Mouse (Mus musculus) left cerebral cortex, adult 2 months (tissue): ENCODE data around the gene Haus5. TPM values are rescaled to one million over a fixed set of nuclear protein-coding genes. Genes with fewer than 3 reads are reported as not detected.
A peak's percentile ranks its signal among the peaks of the same experiment; 100 is the strongest.

Experiments
- DNase-seq, 2 experiments: peaks; one replicate each; pipeline ENCODE4 v3.0.0; 2021 to 2022; ENCODE audit warnings: low spot score in 2 of 2, mixed read lengths in 1 of 2; ENCODE audit errors: extremely low spot score in 1 of 2
- H3K27ac ChIP-seq: fragments of 200-600 bp; 2 replicates; pipeline ENCODE4 v1.8.1; 2022
- H3K4me3 ChIP-seq: fragments of 200-600 bp; 2 replicates; pipeline ENCODE4 v1.8.1; 2022
- CTCF ChIP-seq: fragments of 200-600 bp; IDR thresholded peaks from 2 replicates; pipeline ENCODE4 v1.8.1; 2022; ENCODE audit warnings: antibody characterized with exemption, mild to moderate bottlenecking, moderate library complexity
- intact Hi-C: fragments of 180-260 bp; cut with DNase I; formaldehyde crosslinking; loops from one replicate; pipeline ENCODE4 v1.15.1; 2025
- total RNA-seq, 2 experiments: library from RNA; stranded (reverse); gene quantifications; 2 replicates each; pipeline ENCODE4 v1.2.3; 2021

Gene Haus5
- total RNA-seq, 2 experiments from 2014 or later, result 4.7 to 5.2 TPM

GRCm38 (mm10) chr7:30618658-30619057, 46.1 kb downstream of the Haus5 start:
- DNase-seq, result no peak
- no peak for TF ChIP-seq CTCF
- intact Hi-C loops, result no loop called here
- H3K27ac ChIP-seq, result no peak overlapping the region
- H3K4me3 ChIP-seq, result no peak overlapping the region

- no peak for TF ChIP-seq CTCF
- Histone ChIP-seq H3K27ac (no peak overlapping the region), H3K4me3 (no peak overlapping the region)
- intact Hi-C loops, result no loop called here
- no peak for DNase-seq
Observed at GRCm38 (mm10) chr7:30615049-30615760, 49.6 kb downstream of the Haus5 start.

- H3K27ac ChIP-seq, result no peak overlapping the region
- DNase-seq, result no peak
- peak; percentile 32 for TF ChIP-seq CTCF
- no peak overlapping the region for H3K4me3 ChIP-seq
- intact Hi-C loops, result no loop called here
Observed at GRCm38 (mm10) chr7:30614454-30614853, 50.3 kb downstream of the Haus5 start.

- H3K27ac ChIP-seq, result no peak overlapping the region
- intact Hi-C loops, result no loop called here
- no peak overlapping the region for H3K4me3 ChIP-seq
- TF ChIP-seq CTCF, result peak; percentile 82
- peak; percentile 42 to 46 for DNase-seq
Observed at GRCm38 (mm10) chr7:30613529-30614112, 51.2 kb downstream of the Haus5 start.

GRCm38 (mm10) chr7:30612654-30613402, 52.0 kb downstream of the Haus5 start, which contains the start of gene Upk1a:
Upk1a (minus strand) TSS chr7:30612847.
- H3K4me3 ChIP-seq, result no peak within 1 kb of the TSS
- no peak for DNase-seq
- no peak for TF ChIP-seq CTCF
- intact Hi-C loops, result no loop called here
- no peak within 1 kb of the TSS for H3K27ac ChIP-seq

GRCm38 (mm10) chr7:30610043-30610442, 54.8 kb downstream of the Haus5 start:
- intact Hi-C loops, result no loop called here
- TF ChIP-seq CTCF, result no peak
- Histone ChIP-seq H3K27ac (no peak overlapping the region), H3K4me3 (no peak overlapping the region)
- DNase-seq, result no peak

GRCm38 (mm10) chr7:30608476-30608875, 56.3 kb downstream of the Haus5 start:
- intact Hi-C loops, result loop anchor here (2.0 kb wide), 1 partner anchor 20 kb away; the partner anchor contains the start of gene Kmt2b
- no peak for TF ChIP-seq CTCF
- Histone ChIP-seq H3K27ac (no peak overlapping the region), H3K4me3 (no peak overlapping the region)
- DNase-seq, result no peak

GRCm38 (mm10) chr7:30607706-30608309, 57.0 kb downstream of the Haus5 start:
- intact Hi-C loops, result loop anchor here (2.0 kb wide), 1 partner anchor 19 kb away; the partner anchor contains the start of gene Kmt2b
- DNase-seq, result no peak
- no peak overlapping the region for H3K27ac ChIP-seq
- no peak overlapping the region for H3K4me3 ChIP-seq
- TF ChIP-seq CTCF, result peak; percentile 54

- Histone ChIP-seq H3K4me3 (no peak overlapping the region), H3K27ac (no peak overlapping the region)
- intact Hi-C loops, result no loop called here
- no peak for DNase-seq
- TF ChIP-seq CTCF, result no peak
Observed at GRCm38 (mm10) chr7:30604944-30605343, 59.9 kb downstream of the Haus5 start.

GRCm38 (mm10) chr7:30604424-30604823, 60.4 kb downstream of the Haus5 start:
- intact Hi-C loops, result no loop called here
- DNase-seq, result no peak
- TF ChIP-seq CTCF, result no peak
- Histone ChIP-seq H3K27ac (no peak overlapping the region), H3K4me3 (no peak overlapping the region)

Other genes with a start within 250 kb of the Haus5 start
- 1 to 10 TPM in 1 of 2 experiments, not detected in 1; 3.1 TPM for gene Hcst, start 245.1 kb downstream of the Haus5 start, total RNA-seq
- 1 to 10 TPM; 3.9 to 5.1 TPM for gene Nfkbid, start 243.3 kb downstream of the Haus5 start, total RNA-seq
- 1,000 to 10,000 TPM; 1,205 to 1,260 TPM for gene Aplp1, start 219.5 kb downstream of the Haus5 start, total RNA-seq
- 10 to 100 TPM; 11.0 to 11.9 TPM for gene Kirrel2, start 207.3 kb downstream of the Haus5 start, total RNA-seq
- 1 to 10 TPM in 1 of 2 experiments, under 1 TPM in 1; 0.79 to 1.1 TPM for gene Nphs1, start 206.7 kb downstream of the Haus5 start, total RNA-seq
- not detected for gene Prodh2, start 171.4 kb downstream of the Haus5 start, total RNA-seq
- gene Arhgap33, start 129.9 kb downstream of the Haus5 start, total RNA-seq, result 100 to 1,000 TPM; 182 to 220 TPM
- 1 to 10 TPM; 4.4 to 5.0 TPM for gene Hspb6, start 112.8 kb downstream of the Haus5 start, total RNA-seq
- gene Proser3, start 112.7 kb downstream of the Haus5 start, total RNA-seq, result 1 to 10 TPM; 4.9 to 5.2 TPM
- gene Lin37, start 105.2 kb downstream of the Haus5 start, total RNA-seq, result 10 to 100 TPM; 42.9 to 43.2 TPM
- gene U2af1l4, start 101.7 kb downstream of the Haus5 start, total RNA-seq, result 10 to 100 TPM; 67.4 to 74.4 TPM
- gene Gm49396, start 101.7 kb downstream of the Haus5 start, total RNA-seq, result 1 to 10 TPM; 6.4 to 8.8 TPM
- gene Psenen, start 101.4 kb downstream of the Haus5 start, total RNA-seq, result 10 to 100 TPM; 84.9 to 93.8 TPM
- 1 to 10 TPM; 3.8 to 6.6 TPM for gene Igflr1, start 99.6 kb downstream of the Haus5 start, total RNA-seq
- 10 to 100 TPM; 53.4 to 57.4 TPM for gene Kmt2b, start 76.3 kb downstream of the Haus5 start, total RNA-seq
- not detected for gene Zbtb32, start 66.1 kb downstream of the Haus5 start, total RNA-seq
- under 1 TPM; 0.48 to 0.96 TPM for gene Upk1a, start 52.1 kb downstream of the Haus5 start, total RNA-seq
- 100 to 1,000 TPM; 565 to 587 TPM for gene Cox6b1, start 38.8 kb downstream of the Haus5 start, total RNA-seq
- gene Etv2, start 29.1 kb downstream of the Haus5 start, total RNA-seq, result not detected
- 10 to 100 TPM; 67.7 to 67.8 TPM for gene Rbm42, start 14.7 kb downstream of the Haus5 start, total RNA-seq
- gene Pmis2, start 6.6 kb upstream of the Haus5 start, total RNA-seq, result not detected
- not detected for gene 2200002J24Rik, start 33.9 kb upstream of the Haus5 start, total RNA-seq
- gene Atp4a, start 47.2 kb upstream of the Haus5 start, total RNA-seq, result under 1 TPM; 0.70 TPM
- 100 to 1,000 TPM; 119 to 127 TPM for gene Tmem147, start 64.5 kb upstream of the Haus5 start, total RNA-seq
- not detected for gene Gapdhs, start 78.7 kb upstream of the Haus5 start, total RNA-seq
- gene Sbsn, start 86.5 kb upstream of the Haus5 start, total RNA-seq, result 1 to 10 TPM; 7.8 to 8.7 TPM
- gene Dmkn, start 98.8 kb upstream of the Haus5 start, total RNA-seq, result 1 to 10 TPM; 1.9 to 2.1 TPM
- gene Krtdap, start 122.9 kb upstream of the Haus5 start, total RNA-seq, result not detected
- gene Ffar2, start 158.8 kb upstream of the Haus5 start, total RNA-seq, result not detected
- gene Ffar3, start 191.2 kb upstream of the Haus5 start, total RNA-seq, result not detected
- gene Ffar1, start 196.6 kb upstream of the Haus5 start, total RNA-seq, result not detected
- not detected for gene Cd22, start 215.3 kb upstream of the Haus5 start, total RNA-seq
- 10 to 100 TPM; 91.1 to 93.1 TPM for gene Mag, start 249.9 kb upstream of the Haus5 start, total RNA-seq